Mouse (Mus musculus) midbrain, embryonic 13.5 days (tissue): ENCODE measurements at regions not wholly inside any gene's neighbourhood (a gene's known extent, or its start where the extent isn't known, plus 50 kb on each side); places are given as distances from the start of the nearest gene placed in this dataset.
"Not testable (repeated sequence)": the region's sequence is repeated elsewhere in the genome, so short reads cannot be mapped to it uniquely, and the experiment has no call there.

Experiments
- ATAC-seq: fragments of 200-750 bp; cut with Nextera tagmentation; 2 replicates; pipeline ENCODE4 v1.8.0; 2017; ENCODE audit warnings: mild to moderate bottlenecking, moderate TSS enrichment, moderate library complexity
- H3K27ac ChIP-seq: fragments of 300-500 bp; sonication (generic); 2 replicates; pipeline ENCODE4 v1.5.1; 2015; ENCODE audit warnings: inconsistent platforms, mild to moderate bottlenecking, moderate library complexity
- H3K27me3 ChIP-seq: fragments of 300-500 bp; sonication (generic); 2 replicates; pipeline ENCODE4 v1.6.1; 2015; ENCODE audit warnings: mild to moderate bottlenecking, inconsistent platforms
- H3K36me3 ChIP-seq: fragments of 300-500 bp; sonication (generic); 2 replicates; pipeline ENCODE4 v1.6.1; 2015; ENCODE audit warnings: mild to moderate bottlenecking, inconsistent platforms
- H3K4me1 ChIP-seq: fragments of 300-500 bp; sonication (generic); replicated peaks from 2 replicates; pipeline ENCODE4 v1.6.1; 2015; ENCODE audit warnings: inconsistent platforms
- H3K4me2 ChIP-seq: fragments of 300-500 bp; sonication (generic); replicated peaks from 2 replicates; pipeline ENCODE4 v1.6.1; 2015; ENCODE audit warnings: moderate library complexity, mild to moderate bottlenecking, inconsistent platforms
- H3K4me3 ChIP-seq: fragments of 300-500 bp; sonication (generic); replicated peaks from 2 replicates; pipeline ENCODE4 v1.5.1; 2015; ENCODE audit warnings: mild to moderate bottlenecking, inconsistent platforms
- H3K9ac ChIP-seq: fragments of 300-500 bp; sonication (generic); replicated peaks from 2 replicates; pipeline ENCODE4 v1.6.1; 2015; ENCODE audit warnings: mild to moderate bottlenecking, inconsistent platforms
- H3K9me3 ChIP-seq: fragments of 300-500 bp; sonication (generic); 2 replicates; pipeline ENCODE4 v1.6.1; 2016; ENCODE audit warnings: mild to moderate bottlenecking, inconsistent platforms
- WGBS: fragments of 180-500 bp; shearing (Covaris S2); methylation state at CpG from one replicate; pipeline ENCODE4 v1.1.7; 2015; 5-methylcytosine and 5-hydroxymethylcytosine counted together

DNA sequence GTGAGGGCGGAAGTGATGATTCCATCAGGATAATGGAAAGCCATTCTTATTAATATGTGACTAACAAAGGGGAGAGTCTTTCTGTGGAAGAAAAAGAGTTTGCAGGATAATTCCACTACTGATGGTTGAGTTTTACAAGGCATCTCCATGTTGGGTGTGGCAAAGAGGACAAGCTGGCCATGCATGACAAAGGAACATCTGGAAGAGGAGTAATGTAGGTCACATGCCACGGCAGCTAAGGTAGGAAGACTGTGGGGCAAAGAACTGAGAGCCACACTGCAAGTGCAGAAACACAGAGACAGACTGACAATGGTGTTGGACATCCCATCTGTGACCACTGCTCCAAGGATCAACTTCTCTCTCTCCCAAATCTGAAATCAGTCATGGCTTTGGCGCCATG is 196.4 kb upstream of the Gdi2 start:
- Histone ChIP-seq H3K9me3 (peaks cover 41% of the 10 kb centered on the region), H3K9ac (no peak overlapping the region), H3K4me2 (no peak overlapping the region), H3K27ac (no peak overlapping the region), H3K4me1 (no peaks in the 10 kb centered on the region), H3K36me3 (no peaks in the 10 kb centered on the region), H3K4me3 (no peak overlapping the region), H3K27me3 (no peaks in the 10 kb centered on the region)
- no peak for ATAC-seq
- 78% methylated on average over 3 of the region's 3 CpGs for WGBS

GRCm38 (mm10) chr13:3343611-3344010 is 194.3 kb upstream of the Gdi2 start:
- no peaks in the 10 kb centered on the region for H3K36me3 ChIP-seq
- H3K27ac ChIP-seq = no peak overlapping the region
- no peak for ATAC-seq
- no peaks in the 10 kb centered on the region for H3K4me1 ChIP-seq
- peaks cover 35% of the 10 kb centered on the region for H3K9me3 ChIP-seq
- no peak overlapping the region for H3K9ac ChIP-seq
- H3K4me2 ChIP-seq = no peak overlapping the region
- WGBS = 87% methylated on average over 5 of the region's 5 CpGs
- H3K4me3 ChIP-seq = no peak overlapping the region
- no peaks in the 10 kb centered on the region for H3K27me3 ChIP-seq

DNA sequence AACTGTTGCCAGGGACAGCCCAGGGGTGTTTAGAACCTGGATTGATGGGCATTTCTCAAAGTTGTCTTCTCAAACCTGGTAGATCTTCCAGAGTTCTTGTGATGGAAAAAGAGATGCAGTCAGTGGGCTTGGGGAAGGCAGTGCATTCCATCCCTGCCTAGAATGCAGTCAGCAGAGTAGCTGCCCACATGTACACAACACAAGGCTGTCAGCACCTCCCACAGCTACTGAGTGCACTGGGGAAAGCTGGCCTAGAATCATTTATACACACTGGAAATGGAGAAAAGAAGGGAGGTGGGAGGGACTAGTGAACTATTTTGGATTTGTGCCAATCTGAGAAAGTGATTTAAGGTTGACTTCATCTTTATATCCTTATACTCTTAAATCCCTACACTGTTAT is 183.0 kb upstream of the Gdi2 start:
- ATAC-seq, H3K9ac ChIP-seq, H3K27ac ChIP-seq, H3K4me2 ChIP-seq, H3K4me3 ChIP-seq, H3K36me3 ChIP-seq, H3K9me3 ChIP-seq: not testable (repeated sequence)
- H3K4me1 ChIP-seq = peaks cover 19% of the 10 kb centered on the region
- H3K27me3 ChIP-seq = peaks cover 26% of the 10 kb centered on the region

- Histone ChIP-seq H3K4me2 (peak overlapping the region; percentile 91), H3K9me3 (no peaks in the 10 kb centered on the region), H3K27ac (no peak overlapping the region), H3K27me3 (peaks cover 50% of the 10 kb centered on the region), H3K4me1 (peaks cover 33% of the 10 kb centered on the region), H3K36me3 (no peaks in the 10 kb centered on the region), H3K9ac (no peak overlapping the region), H3K4me3 (peak overlapping the region; percentile 49)
- 0 out of 2 replicates have a peak, but pooled peaks have one; percentile 18 for ATAC-seq
- WGBS = 4% methylated on average over 44 of the region's 45 CpGs
Measured at GRCm38 (mm10) chr13:3358079-3358608, 179.7 kb upstream of the Gdi2 start.

GRCm38 (mm10) chr13:3358996-3359750 is 178.7 kb upstream of the Gdi2 start:
- H3K9me3 ChIP-seq = no peaks in the 10 kb centered on the region
- H3K4me3 ChIP-seq = peak overlapping the region; percentile 49
- H3K27me3 ChIP-seq = peaks cover 50% of the 10 kb centered on the region
- H3K36me3 ChIP-seq = no peaks in the 10 kb centered on the region
- no peak overlapping the region for H3K9ac ChIP-seq
- H3K4me2 ChIP-seq = peak overlapping the region; percentile 91
- peaks cover 33% of the 10 kb centered on the region for H3K4me1 ChIP-seq
- ATAC-seq = peak; percentile 55
- WGBS = under 1% methylated on average over 41 of the region's 41 CpGs
- no peak overlapping the region for H3K27ac ChIP-seq

DNA sequence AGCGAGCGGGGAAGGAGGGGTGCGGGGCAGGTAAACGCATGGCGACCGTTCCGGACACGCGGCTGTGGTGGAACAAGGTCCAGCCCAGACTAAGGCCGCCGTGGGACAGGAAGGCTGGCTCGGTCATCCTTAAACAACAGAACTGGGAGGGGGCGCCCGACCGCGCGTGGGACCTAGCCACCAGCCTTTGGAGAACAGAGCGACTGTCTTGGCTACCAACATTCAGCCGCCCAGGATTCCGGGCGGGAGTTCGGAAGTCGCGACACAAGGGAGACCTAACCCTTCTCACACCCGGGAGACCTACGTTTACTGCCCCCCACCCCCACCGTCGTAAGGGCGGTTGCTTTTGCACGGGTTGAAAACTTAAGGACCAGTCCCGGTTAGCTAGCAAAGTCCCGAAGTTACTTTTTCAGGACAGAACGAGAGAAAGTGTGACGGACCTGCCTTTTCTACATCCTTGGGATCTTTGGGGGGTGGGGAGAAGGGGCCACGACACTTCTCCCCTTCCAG is 178.1 kb upstream of the Gdi2 start:
- WGBS = 1% methylated on average over 35 of the region's 35 CpGs
- not testable (repeated sequence) for H3K36me3 ChIP-seq, ATAC-seq, H3K9ac ChIP-seq, H3K9me3 ChIP-seq, H3K27ac ChIP-seq
- H3K4me3 ChIP-seq = peak overlapping the region; percentile 49
- H3K4me2 ChIP-seq = peak overlapping the region; percentile 91
- peaks cover 33% of the 10 kb centered on the region for H3K4me1 ChIP-seq
- peaks cover 50% of the 10 kb centered on the region for H3K27me3 ChIP-seq

DNA sequence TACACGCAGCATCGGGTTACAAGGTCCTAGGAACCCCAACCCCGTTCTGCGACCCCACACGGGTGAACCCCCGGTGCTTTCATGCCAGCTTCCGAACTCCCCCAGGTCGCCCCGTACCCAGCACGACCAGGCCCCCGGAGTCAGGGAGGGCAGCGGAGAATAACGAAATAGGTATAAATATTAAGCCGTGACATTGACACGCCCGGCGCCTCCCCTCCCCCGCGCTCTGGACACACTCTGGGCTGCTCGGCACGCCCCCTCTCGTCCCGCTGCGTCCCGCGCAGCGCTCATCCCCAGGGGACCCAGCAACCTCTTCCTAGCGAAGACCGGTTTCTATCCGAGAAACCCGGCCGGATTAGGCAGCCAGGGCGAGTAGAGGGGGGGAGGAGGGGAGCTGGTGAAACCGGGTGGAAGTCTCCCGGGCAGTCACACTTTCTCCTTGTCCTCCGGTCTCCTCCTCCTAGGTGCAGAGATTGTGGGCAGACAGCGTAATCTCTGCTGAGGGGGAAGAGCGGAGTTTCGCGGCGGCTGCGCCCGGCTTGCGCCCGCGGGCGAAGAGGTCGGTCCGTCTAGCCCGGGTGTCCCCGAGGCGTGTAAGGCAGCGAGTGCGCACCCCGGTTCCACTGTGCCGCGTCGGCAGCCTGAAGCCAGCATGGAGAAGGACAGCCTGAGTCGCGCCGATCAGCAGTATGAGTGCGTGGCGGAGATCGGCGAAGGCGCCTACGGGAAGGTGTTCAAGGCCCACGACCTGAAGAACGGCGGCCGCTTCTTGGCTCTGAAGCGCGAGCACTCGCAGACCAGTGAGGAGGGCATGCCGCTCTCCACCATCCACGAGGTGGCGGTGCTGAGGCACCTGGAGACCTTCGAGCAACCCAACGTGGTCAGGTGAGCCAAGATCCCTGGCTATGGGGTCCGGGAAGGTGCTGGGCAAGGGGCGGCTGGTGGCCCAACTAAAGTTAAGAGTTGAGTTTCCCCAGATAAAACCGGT is 177.1 kb upstream of the Gdi2 start:
- H3K4me3 ChIP-seq = peak overlapping the region; percentile 49
- H3K9ac ChIP-seq = peak overlapping the region; percentile 66
- H3K4me1 ChIP-seq = peaks cover 33% of the 10 kb centered on the region
- H3K27ac ChIP-seq = no peak overlapping the region
- peaks cover 50% of the 10 kb centered on the region for H3K27me3 ChIP-seq
- peak overlapping the region; percentile 91 for H3K4me2 ChIP-seq
- ATAC-seq = peak; percentile 79
- WGBS = 1% methylated on average over 82 of the region's 82 CpGs
- H3K36me3 ChIP-seq = no peaks in the 10 kb centered on the region
- H3K9me3 ChIP-seq = no peaks in the 10 kb centered on the region; the same call in 1 of the 2 replicates

DNA sequence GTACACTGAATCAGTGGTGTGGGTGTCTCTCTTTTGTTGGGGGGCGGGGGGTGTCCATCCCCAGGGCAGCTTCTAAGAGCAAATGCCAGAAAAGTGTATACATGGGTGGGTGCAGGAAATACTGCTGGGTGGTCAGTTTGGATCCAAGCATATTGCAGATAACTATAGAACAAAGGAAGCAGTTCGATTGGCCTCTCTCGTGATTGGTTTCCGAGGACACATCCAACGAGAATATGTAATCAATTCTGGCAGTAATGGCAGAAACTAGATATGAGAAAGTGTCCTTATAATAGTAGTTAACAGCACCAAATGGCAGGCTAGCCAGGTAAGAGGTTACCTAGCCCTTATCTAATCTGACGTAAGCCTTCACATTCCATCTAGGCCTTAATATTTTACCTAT is 165.2 kb upstream of the Gdi2 start:
- H3K36me3 ChIP-seq = no peaks in the 10 kb centered on the region
- H3K27ac ChIP-seq = no peak overlapping the region
- H3K4me3 ChIP-seq = no peak overlapping the region
- WGBS = 66% methylated on average over 6 of the region's 6 CpGs
- peaks cover 5% of the 10 kb centered on the region; the same call in 1 of the 2 replicates for H3K9me3 ChIP-seq
- no peak overlapping the region for H3K9ac ChIP-seq
- no peaks in the 10 kb centered on the region for H3K4me1 ChIP-seq
- no peak overlapping the region for H3K4me2 ChIP-seq
- no peaks in the 10 kb centered on the region for H3K27me3 ChIP-seq
- no peak for ATAC-seq

DNA sequence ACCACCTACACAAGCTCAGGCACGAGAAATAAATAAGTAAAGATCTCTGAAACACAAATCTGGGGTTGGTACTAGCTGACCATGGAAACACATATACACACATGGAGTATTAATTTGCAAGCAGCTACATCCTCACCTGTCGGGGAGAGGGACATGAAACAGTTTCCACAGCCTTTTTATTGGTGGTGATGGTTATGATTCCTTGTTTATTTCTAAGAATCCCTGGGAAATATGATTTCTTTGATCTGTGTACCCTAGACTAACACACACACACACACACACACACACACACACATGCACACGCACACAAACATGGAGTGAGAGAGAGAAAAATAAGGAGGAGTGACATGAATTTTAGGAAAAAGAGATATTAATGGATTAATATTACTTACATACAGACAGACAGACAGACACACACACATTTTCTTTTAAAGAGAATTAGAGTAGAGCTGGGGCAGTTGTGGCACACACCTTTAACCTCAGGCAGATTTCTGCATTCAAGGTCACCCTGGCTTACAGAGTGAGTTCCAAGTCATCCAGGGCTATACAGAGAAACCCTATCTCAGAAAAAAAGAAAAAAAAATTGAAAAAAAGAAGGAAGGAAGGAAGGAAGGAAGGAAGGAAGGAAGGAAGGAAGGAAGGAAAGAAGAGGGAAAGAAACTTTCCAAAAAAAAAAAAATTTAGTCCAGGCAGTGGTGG is 164.2 kb upstream of the Gdi2 start:
- H3K4me3 ChIP-seq, H3K36me3 ChIP-seq, H3K27me3 ChIP-seq, H3K9me3 ChIP-seq, H3K9ac ChIP-seq, H3K27ac ChIP-seq, ATAC-seq, H3K4me2 ChIP-seq, H3K4me1 ChIP-seq: not testable (repeated sequence)
- 43% methylated on average over 3 of the region's 3 CpGs for WGBS

DNA sequence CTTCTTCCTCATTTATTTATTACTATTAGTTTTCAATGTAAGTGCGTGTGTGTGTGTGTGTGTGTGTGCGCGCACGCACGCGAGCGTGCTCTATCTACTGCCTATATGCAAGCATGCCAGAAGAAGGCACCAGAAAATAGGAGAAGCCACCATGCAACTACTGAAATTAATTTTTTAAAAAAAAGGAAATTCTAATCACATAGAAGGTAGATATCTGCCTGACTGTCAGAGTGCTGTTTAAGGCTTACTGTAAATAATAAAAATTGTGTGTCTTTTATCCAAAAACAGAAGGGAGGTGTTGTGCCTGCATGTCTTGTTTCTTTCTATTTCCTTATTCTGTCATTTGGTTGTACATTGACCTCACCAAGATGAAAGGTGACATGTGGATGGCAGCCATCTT is 163.1 kb upstream of the Gdi2 start:
- Histone ChIP-seq H3K4me1 (no peaks in the 10 kb centered on the region), H3K4me3 (no peak overlapping the region), H3K9ac (no peak overlapping the region), H3K36me3 (no peaks in the 10 kb centered on the region), H3K4me2 (no peak overlapping the region), H3K27ac (no peak overlapping the region), H3K9me3 (peaks cover 10% of the 10 kb centered on the region; the same call in 1 of the 2 replicates), H3K27me3 (no peaks in the 10 kb centered on the region)
- WGBS = 97% methylated on average over 7 of the region's 7 CpGs
- ATAC-seq = no peak

- H3K4me3 ChIP-seq, H3K27ac ChIP-seq, H3K36me3 ChIP-seq, H3K9ac ChIP-seq, ATAC-seq, H3K4me2 ChIP-seq, H3K27me3 ChIP-seq, H3K4me1 ChIP-seq: not testable (repeated sequence)
- H3K9me3 ChIP-seq = peaks cover 14% of the 10 kb centered on the region
- WGBS = 63% methylated on average over 3 of the region's 3 CpGs
Measured at GRCm38 (mm10) chr13:3377801-3378200, 160.1 kb upstream of the Gdi2 start.
